Mouse (Mus musculus) left cerebral cortex, adult 11 months (tissue): Measurements from ENCODE around the gene Yipf1.
"Not testable (repeated sequence)": the region's sequence is repeated elsewhere in the genome, so short reads cannot be mapped to it uniquely, and the experiment has no call there.

ENCODE experiments used
- DNase-seq: peaks from one replicate; pipeline ENCODE4 v3.0.0; 2022; ENCODE audit warnings: low spot score

The Yipf1 gene

DNA sequence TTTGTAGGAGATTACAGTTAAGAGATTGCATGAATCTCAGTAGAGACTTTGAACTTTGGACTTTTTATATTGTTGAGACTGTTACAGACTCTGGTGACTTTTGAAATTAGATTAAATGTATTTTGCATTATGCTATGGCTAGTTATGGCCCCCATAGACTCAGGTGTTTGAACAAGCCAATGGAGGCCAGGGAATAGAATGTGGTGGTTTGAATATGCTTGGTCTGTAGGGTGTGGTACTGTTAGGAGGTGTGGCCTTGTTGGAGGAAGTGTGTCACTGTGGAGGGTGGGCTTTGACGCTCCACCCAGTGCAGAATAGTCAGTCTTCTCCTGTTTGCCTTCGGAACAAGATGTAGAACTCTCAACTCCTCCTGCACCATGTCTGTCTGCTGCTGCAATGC, 8.9 kb downstream of the Yipf1 start:
- DNase-seq: no peak

DNA sequence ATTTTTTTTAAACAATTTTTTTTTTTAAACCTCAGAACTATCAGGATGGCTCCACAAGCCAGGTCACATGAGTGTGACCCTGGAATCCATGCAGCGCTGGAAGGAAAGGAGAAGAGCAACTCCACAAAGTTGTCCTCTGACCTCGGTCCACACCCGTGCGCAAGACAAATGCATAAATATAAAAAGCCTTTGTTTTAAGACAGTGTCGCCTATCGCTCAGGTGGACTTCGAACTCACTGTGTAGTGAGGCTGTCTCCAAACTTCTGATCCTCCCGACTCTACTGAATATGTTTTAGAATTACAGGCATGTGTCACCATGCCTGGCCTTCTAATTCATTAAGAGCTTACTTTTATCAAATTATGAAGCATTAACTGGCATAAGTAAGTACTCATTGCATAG, 14.4 kb downstream of the Yipf1 start:
- DNase-seq: no peak

DNA sequence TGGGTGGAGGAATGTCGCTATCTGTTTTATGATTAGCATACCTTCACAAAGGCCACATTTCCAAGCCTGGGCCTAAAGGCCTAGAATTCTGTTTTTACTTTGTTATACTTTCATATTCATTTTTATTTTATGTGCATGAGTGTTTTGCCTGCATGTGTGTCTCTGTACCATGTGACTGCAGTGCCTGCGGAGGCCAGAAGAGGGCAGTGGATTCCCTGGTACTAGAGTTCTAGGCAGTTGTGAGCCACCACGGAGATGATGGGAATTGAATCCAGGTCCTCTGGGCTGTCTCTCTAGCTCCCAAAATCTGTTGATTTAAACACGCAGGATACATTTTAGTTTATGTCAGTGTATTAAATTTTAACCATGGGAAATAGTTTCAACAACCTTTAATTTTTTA, 19.4 kb downstream of the Yipf1 start:
- no peak for DNase-seq

DNA sequence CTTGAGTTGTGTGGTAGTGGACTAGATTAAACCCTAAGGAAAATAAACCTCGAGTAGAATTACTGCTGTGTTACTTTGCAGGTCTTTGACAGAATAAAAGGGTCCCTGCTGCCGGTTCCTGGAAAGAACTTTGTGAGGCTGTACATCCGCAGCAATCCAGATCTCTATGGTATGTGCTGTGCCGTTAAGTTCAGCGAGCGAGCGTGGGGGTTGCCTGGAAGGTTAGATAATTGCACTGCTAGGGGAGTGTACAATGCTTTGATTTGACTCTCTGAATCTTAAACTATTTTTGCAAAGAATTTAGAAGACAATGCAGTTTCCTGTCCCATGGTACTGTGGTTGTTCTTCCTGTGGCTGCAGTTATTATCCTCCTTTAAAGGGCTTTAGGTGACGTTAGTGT, 22.2 kb downstream of the Yipf1 start:
- no peak for DNase-seq

DNA sequence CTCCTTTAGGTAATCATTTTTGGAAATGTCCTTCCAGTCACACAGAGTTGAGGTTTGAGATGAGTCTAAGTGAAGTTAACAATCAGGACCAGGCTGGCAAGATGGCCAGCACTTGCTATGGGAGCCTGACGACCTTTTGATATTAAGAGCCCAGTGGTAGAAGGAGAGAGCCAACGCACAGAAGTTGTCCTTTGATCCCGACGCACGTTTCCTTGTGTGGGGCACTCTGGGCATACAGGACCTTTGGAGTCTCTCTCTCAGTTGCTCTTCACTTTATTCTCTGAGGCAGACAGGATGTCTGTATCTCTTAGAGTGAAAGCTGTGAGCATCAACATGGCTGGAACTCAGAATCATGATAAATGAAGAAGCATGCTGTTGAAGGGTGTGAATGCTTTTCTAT, 23.3 kb downstream of the Yipf1 start:
- DNase-seq: no peak

DNA sequence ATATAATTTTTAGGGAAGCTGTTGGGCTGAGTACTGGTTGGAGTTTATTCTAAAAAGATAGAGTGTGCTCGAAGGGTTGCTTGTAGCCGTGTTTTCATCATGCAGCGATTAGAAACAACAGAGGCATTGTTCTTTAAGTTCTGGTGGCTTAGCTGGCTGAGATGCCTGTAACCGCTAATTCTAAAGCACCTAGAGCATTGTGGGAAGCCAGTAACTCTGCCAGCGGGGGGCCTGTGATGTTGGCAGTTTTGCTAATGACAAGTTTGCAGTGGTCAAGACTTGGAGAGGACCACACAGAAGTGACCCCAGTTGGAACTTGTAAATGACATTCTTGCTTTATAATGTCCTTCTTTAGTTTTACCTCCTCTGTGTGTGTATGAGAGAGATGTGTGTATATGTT, 27.2 kb downstream of the Yipf1 start:
- DNase-seq: no peak

DNA sequence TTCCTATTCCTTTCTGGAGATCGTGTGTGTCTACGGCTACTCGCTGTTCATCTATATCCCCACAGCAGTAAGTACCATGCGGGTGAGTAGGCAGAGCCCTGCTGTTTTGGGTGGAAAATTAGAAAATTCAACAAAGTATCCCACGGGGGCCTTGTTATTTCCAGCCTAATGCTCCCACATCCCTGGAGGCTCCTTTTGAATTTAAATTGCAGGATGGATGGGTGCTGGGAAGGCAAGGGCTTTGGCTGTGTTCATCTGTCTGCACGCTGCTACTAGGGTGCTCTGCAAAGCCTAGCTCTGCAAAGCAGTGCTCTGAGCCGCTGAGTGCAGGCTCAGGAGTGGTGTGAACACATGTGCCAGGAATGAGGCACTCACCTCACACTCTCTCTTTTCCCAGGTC, 30.4 kb downstream of the Yipf1 start:
- DNase-seq: peak; percentile 21

DNA sequence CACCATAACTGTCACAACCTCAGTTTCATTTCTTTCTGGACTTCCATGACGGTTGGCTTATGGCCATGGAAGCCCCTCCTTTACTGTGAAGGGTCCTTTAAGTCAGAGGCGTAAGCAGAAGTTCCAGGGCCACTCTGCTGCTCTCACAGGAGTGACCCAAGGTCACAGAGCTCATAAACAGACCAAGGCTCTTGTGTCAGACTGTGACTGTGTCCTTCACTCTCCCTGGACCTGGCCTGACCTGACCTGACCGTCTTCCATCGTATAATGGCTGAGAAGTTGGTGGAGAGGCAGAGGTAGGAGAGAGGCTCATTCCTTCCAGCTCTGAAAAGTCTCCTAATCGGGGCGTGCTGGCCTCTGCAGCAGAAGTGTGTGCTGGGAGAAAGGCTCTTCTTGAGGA, 33.1 kb downstream of the Yipf1 start:
- DNase-seq: no peak

DNA sequence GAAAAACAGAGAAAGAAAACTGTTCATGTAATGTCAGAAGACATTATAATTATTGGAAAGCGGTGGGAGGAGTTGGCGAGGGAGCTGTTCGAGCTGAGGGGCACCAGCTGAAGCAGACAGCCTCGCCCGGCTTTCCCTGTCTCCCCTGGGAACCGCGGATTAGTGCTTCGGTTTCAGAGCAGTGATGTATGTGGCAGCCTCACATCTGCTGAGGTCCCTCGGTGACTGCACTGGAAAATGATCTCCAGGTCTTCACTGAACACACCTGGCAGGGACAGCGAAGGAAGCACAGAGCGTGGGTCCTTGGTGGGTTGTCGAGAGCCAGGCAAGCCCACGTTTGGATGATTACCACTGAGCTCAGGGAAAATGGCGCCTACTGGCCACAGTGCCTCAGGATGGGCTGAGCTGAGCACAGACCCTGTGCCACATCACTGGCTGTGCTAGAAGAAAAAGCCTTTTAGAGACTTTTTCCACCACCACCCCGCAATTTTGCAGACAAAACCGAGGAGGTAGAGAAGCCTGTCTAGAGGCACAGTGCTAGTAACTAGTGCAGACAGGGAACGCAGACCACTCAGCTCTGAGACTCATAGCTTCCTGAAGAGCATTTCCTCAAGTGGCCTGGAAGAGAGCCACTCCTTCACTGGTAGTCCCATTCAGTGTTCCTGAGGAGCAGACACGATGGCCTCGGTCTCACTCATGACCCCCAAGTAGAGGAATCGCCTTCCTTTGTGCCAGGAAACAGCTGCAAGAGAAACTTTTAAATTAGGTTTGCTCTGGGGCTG, 34.6 kb downstream of the Yipf1 start:
- DNase-seq: no peak

DNA sequence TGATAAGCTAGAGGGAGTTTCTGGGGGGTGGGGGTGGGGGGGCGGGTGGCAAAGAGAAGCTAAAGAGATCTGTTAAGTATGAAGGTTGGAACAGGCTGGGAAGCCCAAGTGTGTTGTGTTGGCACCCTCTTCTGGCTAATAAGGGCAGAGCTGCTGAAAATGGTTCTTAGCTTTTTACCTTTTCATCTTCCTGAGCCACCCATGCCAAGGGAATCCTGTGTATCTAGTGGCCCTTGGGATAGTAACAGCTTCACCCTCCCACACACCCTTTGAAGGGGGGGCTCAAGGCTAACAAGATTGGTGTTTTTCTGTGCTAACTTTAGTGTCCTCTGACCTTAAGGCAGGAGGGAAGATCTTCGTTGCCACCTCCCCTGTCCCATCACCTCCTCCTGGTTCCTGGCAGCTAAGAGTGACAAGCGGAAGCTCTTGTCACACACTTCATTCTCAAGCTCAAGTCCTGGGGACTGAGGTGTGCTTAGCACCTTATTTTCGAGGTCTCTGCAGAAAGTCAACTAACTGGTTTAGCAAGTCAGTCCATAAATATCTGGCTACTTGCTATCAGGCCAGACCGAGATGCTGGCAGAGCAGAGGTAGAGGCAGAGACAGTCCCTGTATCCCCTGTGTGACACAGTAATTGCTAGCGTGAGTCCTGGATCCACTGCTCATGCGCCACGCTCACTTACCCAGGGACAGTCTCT, 35.3 kb downstream of the Yipf1 start:
- peak; percentile 37 for DNase-seq

DNA sequence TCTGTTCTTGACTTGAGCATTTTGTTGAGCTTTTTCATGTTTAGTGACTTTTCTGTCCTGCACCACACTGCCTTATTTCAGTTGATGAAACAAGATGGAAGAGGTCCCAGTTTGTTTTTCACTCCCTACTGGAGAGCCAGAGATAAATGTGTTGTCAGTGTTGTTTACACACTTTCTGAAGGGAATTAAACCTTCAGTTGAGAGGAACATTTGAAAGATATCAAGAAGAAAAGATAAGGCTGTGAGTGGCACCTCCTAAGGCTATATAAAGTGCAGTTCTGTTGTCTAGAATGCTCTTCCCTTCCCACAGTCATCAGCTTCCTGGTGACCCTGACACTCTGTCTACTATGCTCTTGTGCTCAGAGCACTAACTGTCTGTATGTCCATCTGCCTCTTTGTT, 37.2 kb downstream of the Yipf1 start:
- DNase-seq: no peak

DNA sequence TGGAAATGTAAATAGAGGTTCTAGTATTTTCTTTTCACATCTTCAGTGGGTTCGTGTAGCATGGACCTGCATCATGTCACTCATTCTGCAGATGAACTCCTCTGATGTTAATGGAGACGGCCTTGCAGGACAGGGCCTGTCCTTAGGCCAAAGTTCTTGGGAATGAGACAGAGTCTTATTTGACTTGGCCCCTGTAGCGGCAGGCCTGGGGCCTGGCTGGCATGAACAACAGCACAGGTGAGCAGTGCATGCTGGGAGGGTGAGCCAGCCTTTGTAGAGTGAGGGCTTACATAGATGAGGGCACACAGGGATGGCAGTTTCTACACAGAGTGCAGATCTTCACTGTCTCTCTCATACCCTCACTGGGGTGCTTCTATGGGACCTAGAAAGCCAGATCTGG, 39.4 kb downstream of the Yipf1 start:
- no peak for DNase-seq

DNA sequence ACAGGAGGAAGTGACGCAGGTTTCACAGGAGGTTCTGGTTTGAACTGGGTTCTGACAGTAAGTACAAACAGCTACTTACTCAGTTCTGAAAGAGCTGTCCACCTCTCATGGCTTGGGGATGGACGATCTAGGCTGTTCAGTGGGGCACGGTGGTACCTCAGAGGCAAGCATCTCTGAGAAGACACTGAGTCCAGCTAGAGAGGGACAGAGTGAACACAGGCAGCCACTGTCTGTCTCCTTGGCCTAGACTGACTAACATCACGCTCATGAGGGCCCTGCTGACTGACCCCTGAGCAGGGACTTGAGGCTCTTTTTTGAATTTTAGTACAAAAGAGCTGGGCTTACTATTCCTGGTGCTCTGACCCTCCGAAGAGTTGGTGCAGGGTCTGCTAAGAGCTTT, 40.0 kb downstream of the Yipf1 start:
- DNase-seq: no peak

DNA sequence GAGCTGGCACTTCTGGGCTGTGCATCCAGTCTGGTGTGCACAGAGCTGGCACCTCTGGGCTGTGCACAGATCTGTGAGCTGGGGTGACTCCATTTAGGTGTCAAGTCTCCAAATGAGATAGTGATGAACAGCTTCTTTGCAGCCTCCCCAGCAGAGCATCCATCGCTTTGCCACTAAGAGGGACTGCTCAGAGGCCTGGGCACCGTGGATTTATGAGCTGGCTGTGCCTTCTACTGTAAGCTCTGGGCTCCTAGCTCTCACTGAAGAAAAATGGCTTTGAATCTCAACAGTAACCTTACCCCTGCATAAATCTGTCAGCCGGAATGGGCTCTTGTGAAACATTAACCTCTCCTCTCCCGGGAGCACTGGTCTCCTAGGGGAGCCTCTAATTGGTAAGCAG, 40.4 kb downstream of the Yipf1 start:
- DNase-seq: no peak

DNA sequence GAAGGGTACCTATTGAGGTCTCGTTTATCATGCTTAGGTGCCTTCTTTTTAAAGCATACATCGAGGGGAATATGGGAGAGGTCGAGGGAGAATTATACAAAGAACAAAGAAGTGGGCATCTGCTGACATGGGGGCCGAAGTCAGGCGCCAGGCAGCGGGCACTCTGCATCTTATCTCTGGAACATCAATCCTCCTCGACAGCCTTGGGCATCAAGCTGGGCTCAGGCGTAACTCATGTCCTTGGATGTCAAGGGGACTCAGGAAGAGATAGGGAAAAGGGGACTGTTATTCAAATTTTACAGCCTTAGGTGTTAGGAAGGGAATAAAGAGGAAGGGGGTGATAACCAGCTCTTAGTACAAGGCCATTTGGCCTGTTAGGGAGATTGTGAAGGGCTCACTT, 43.0 kb downstream of the Yipf1 start:
- not testable (repeated sequence) for DNase-seq

DNA sequence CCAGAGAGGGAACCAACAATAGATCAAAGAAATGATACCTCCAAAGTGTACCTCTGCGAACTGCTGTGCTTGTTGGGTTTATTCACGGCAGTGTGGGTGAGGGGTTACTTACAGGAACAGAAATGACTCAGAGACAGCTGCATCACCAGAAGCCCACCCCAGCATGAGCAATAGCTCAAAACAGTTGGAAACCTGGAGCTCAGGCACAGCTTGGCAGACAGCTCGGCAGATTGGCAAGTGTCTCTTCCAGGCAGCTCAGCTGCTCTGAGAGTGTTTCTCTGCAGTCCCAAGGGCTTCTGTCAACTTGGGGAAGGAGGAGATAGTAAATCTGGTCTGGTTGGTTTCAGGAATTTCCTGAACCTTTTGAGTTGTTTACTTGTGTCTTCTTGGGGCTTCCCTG, 44.3 kb downstream of the Yipf1 start:
- no peak for DNase-seq

DNA sequence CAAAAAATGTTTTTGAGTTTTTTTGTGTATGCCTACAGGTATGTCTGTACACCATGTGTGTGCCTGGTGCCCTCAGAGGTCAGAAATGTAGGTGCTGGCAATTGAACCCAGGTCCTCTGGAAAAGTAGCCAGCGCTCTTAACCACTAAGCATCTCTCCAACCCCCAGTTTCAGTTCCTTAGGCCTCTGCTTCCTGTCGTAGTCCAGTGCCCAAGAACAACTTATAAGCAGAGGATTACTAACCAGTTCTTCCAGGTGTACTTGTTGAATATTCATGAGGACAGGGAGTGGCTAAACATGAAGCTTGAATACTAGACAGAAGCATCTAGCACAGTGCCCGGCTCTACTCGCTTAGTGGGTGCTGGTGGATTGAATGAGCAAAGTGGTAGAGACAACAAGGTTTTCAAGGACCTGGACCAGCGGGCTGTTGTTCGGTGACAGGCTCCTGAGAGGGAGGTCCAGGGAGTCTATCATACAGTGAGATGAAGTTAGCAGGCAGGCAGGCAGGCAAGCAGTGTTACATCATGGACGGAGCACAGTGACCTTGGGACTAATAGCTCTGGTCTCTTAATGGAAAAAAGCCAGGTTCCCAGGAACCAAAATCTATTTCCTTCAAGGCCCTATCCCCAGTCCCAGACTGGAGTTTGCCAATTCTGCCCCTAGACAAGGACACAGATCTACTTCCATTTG, 46.4 kb downstream of the Yipf1 start:
- no peak for DNase-seq

DNA sequence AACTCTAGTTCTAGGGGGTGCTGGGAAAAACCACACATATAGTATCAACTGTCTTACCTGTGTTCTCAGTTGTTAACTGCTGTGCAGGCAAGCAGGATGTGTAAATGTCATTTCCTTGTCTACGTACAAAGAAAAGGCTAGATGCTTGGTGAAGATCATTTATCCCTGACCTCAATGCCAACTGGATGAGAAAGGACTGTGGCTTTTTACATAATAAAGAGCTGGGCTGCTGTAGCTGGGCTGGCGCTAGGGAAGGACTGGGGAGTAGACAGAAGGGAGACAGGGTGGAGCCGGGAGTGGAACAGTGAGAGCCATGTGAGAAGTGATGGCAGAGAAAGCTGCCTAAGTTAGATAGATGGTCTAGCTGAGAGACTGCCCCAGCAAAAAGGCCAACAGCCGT, 48.6 kb downstream of the Yipf1 start:
- DNase-seq: no peak

DNA sequence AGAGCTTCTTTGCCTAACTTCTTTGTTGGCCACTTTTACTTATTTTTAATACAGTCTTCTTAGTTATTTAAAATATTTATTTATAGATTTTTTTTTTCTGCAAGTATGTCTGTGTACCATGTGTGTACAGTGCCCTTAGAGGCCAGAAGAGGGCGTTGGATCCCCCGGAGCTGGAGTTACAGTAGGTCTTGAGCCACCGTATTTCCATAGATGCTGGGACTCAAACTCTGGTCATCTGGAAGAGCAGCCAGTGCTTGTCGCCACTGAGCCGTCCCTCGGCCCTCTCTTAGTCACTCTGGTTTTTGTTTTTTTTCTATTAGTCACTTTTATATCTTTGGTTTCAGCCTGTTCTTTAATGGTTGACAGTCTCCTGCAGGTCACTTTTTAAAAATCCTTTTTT, 49.4 kb downstream of the Yipf1 start:
- DNase-seq: no peak

DNA sequence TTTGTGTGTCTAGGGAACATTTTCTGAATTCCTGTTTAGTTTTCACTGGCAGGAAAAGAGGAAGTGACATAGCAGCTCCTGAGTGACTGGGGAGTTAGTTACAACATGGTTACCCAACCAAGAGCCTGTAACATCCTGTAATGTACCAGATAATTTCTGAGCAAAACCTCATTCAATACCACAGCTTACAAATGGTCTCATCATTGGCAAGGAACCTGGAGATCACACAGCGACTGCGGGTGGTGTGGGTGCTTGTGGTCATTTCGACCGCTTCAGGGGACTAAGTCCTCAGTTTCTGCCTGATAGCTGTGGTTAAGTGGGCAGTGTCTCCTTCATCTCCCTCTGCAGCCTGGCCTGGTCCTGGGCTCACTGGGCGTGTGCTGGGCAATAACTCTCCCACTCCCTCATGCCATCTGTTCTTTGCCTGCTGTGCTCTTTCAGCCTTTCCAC, 50.1 kb downstream of the Yipf1 start:
- DNase-seq: no peak

DNA sequence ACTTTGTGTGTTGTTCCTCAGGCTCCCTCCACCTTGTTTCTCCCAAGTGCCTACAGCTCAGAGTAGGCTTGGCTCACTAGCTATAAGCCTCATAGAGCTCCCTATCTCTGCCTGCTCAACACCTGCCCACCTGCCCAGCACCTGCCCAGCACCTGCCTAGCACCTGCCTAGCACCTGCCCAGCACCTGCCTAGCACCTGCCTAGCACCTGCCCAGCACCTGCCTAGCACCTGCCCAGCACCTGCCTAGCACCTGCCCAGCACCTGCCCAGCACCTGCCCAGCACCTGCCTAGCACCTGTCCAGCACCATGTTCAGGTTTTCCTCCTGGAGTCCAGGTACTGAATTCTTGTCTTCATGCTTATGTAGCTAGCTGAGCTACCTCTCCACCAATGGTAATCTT, 52.2 kb downstream of the Yipf1 start:
- not testable (repeated sequence) for DNase-seq

DNA sequence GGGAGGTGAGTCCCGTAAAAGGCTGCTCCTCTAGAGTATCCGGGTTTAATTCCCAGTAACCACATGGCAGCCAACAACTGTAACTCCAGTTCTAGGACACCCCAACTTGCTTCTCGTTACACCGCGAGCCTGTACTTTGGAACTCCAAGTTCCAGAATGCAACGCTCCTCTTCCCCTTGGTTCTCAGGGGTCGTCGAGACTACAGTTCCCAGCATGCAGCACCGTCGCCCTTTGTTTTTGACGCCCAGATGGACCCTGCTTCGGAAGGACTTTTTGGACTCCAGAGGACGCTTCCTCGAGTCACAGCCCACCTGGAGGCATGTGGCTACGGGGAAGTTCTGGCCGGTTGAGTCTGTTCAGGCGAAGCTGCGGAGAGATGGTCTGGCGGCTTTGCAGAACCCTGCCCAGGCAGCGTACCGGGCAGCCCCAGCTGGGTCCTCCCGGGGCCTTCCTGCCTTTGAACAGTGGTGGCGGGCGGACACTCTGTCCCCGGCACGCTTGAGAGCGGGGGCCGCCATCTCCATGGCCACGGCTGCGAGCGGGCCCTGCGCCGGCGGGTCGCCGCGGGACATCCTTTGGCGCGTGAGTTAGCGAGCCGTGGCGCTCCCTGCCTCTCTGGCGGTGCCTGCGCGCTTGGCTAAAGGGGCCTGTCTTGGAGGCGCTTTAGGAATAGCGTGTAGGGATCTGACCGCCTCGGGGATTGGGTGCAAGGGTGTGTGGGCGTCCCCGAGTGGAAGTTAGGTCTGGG, 53.6 kb downstream of the Yipf1 start, which contains the start of gene Ndc1:
Gene Ndc1 (plus strand): TSS at position 218 of the 748 bp plus-strand sequence.
- DNase-seq: peak; percentile 73
